ENCODE assay signal across 13 mouse cellular contexts in genomic region chr5:129268456-129268855, GRCm38 (mm10).
DNase-seq lines count a peak whose midpoint lies in the region; ATAC-seq and TF ChIP-seq lines count a peak whose summit lies in the region.
"Had no signal": no experiment of that assay in that cellular context is flagged by ENCODE, and none has a peak within 500 bp of the region (broad histone marks: within the 10 kb centered on the region; RNA-seq: fewer than 3 reads in every experiment).

No protein-coding gene starts in this region.

- DNase-seq in kidney, adult 18-20 months, result peak; percentile 19
- DNase-seq in brain, embryonic 14.5 days (ENCODE audit: low read depth), result peak; percentile 52
- DNase-seq in forelimb bud, embryonic 11.5 days (ENCODE audit: low read depth, low spot score), result peak; percentile 59
- peak; percentile 56 for DNase-seq in limb, embryonic 10.5 days (ENCODE audit: low spot score)
- DNase-seq in ovary, postnatal 10 days (ENCODE audit: low spot score), result no peak
- no peak for DNase-seq in liver
- DNase-seq: cerebellum, postnatal 14 days; gastrocnemius, postnatal 36 days; thymus, postnatal 25 days had no signal

- no peak overlapping the region for H3K27ac ChIP-seq in kidney, embryonic 15.5 days
- H3K27ac ChIP-seq in limb, embryonic 10.5 days, result peak overlapping the region; percentile 8
- H3K27ac ChIP-seq: limb, embryonic 13.5 days; midbrain, embryonic 15.5 days had no signal

- peaks cover 26% of the 10 kb centered on the region for H3K27me3 ChIP-seq in kidney, embryonic 15.5 days
- peaks cover 34% of the 10 kb centered on the region for H3K27me3 ChIP-seq in limb, embryonic 10.5 days (ENCODE audit: low read depth, poor library complexity, severe bottlenecking)
- H3K27me3 ChIP-seq: midbrain, embryonic 15.5 days had no signal

- TF ChIP-seq POLR2A in brain, embryonic 14.5 days (IDR thresholded peaks at IDR 0.05; ENCODE audit: borderline replicate concordance, extremely low read depth, insufficient read depth, insufficient read length, poor library complexity, severe bottlenecking), result no peak

- no peak for ATAC-seq in kidney, embryonic 15.5 days (replicated peaks; ENCODE audit: low FRiP score)
- ATAC-seq: intestine, embryonic 16.5 days; midbrain, embryonic 15.5 days had no signal

- no peak overlapping the region for H3K4me2 ChIP-seq in kidney, embryonic 15.5 days
- H3K4me2 ChIP-seq: limb, embryonic 13.5 days; midbrain, embryonic 15.5 days had no signal

- no peaks in the 10 kb centered on the region for H3K36me3 ChIP-seq in kidney, embryonic 15.5 days
- H3K36me3 ChIP-seq in limb, embryonic 10.5 days, result no peaks in the 10 kb centered on the region
- H3K36me3 ChIP-seq: limb, embryonic 13.5 days; midbrain, embryonic 15.5 days had no signal

- TF ChIP-seq CTCF in brain, embryonic 14.5 days (IDR thresholded peaks at IDR 0.05; ENCODE audit: borderline replicate concordance, extremely low read depth, insufficient read depth, insufficient read length), result no peak

- no peaks in the 10 kb centered on the region for H3K9me3 ChIP-seq in kidney, embryonic 15.5 days (replicated peaks)
- H3K9me3 ChIP-seq in limb, embryonic 10.5 days (replicated peaks), result no peaks in the 10 kb centered on the region
- H3K9me3 ChIP-seq: limb, embryonic 13.5 days; midbrain, embryonic 15.5 days had no signal

- 0 out of 2 replicates have a peak, but pooled peaks cover 12% of the 10 kb centered on the region for H3K4me1 ChIP-seq in kidney, embryonic 15.5 days
- peaks cover 48% of the 10 kb centered on the region for H3K4me1 ChIP-seq in limb, embryonic 10.5 days
- H3K4me1 ChIP-seq: limb, embryonic 13.5 days had no signal

- 14% methylated on average over 9 of the region's 9 CpGs for WGBS in kidney, embryonic 15.5 days
- 10% methylated on average over 9 of the region's 9 CpGs for WGBS in limb, embryonic 10.5 days

- H3K9ac ChIP-seq in kidney, embryonic 15.5 days, result no peak overlapping the region
- H3K9ac ChIP-seq: limb, embryonic 13.5 days; midbrain, embryonic 15.5 days had no signal

- no peak overlapping the region for H3K4me3 ChIP-seq in kidney, embryonic 15.5 days (replicated peaks)
- no peak overlapping the region for H3K4me3 ChIP-seq in limb, embryonic 10.5 days
- H3K4me3 ChIP-seq: limb, embryonic 13.5 days; midbrain, embryonic 15.5 days had no signal

Comparison
In these comparisons a context has a peak if more than half of its experiments do, and no peak if none do; other contexts are left out.
1. DNase-seq: peak in kidney, adult 18-20 months (single experiment), brain, embryonic 14.5 days (single experiment), forelimb bud, embryonic 11.5 days (single experiment) and limb, embryonic 10.5 days (single experiment); none in ovary, postnatal 10 days (single experiment) and liver (single experiment).